Mouse (Mus musculus) kidney, postnatal 36 days (tissue): ENCODE data around the gene Pafah1b2.
A peak's percentile ranks its signal among the peaks of the same experiment; 100 is the strongest.

Source experiments
- DNase-seq, 2 experiments: peaks; one replicate each; pipeline ENCODE4 v3.0.0; 2021 to 2022; ENCODE audit warnings: mixed read lengths in 2 of 2

The Pafah1b2 gene

DNA sequence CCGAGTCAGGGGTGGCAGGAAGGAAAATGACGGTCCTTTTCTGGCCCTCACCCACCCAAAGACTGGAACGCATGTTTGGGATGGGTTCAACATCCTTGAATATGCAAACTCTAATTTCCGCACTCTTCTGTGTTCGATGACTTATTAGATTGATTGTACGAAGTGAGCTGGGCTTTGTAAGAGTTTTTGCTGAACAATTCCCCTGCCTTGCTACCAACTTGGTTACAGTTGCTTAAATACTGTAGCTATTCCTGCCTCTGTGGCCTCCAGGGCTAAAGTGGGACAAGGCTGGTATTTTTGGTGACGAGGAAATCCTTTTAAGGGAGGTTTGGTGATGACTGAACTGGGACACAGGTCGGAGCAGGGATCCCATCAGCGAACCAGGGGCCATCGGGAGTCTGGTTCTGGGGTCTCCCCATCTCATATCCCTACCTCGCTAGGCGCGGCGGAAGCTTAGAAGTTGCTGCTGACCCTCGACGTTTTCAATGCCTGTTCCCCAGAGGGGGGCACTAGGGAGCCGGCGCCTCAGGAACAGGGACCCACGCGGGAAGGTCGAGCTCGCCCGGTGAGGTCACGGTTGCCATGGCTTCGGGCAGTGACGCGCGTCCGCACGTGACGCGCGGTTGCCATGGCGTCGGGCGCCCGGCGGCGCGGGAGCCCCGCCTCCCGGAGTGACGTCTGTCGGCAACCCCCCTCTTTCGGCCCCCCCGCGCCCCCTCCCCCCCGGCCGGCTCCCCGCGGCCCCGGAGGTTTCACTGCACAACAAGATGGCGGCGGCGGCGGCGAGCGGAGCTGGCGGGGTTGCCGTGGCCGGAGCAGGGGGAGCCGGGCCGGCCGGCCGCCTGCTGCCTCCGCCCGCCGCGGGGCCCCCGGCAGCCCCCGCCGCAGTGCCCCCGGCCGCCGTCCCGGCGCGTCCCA is at the start of gene Pafah1b2, which contains the start of gene Sik3:
Gene Pafah1b2, minus strand, starts transcription at position 600 of the 918 bp plus-strand sequence.
Gene Sik3, plus strand, starts transcription at position 730 of the 918 bp plus-strand sequence.
- peak; percentile 97 to 98 for DNase-seq

- peak; percentile 41 to 54 for DNase-seq
Observed at GRCm38 (mm10) chr9:46061696-46062425, 49.4 kb upstream of the Pafah1b2 start.

GRCm38 (mm10) chr9:46060249-46060648 is 47.8 kb upstream of the Pafah1b2 start:
- peak; percentile 35 to 41 for DNase-seq

- DNase-seq, result no peak
Observed at GRCm38 (mm10) chr9:46058065-46058464, 45.6 kb upstream of the Pafah1b2 start.

GRCm38 (mm10) chr9:46053014-46053666 is 40.6 kb upstream of the Pafah1b2 start:
- DNase-seq, result no peak

GRCm38 (mm10) chr9:46050203-46050602 is 37.7 kb upstream of the Pafah1b2 start:
- no peak for DNase-seq

DNA sequence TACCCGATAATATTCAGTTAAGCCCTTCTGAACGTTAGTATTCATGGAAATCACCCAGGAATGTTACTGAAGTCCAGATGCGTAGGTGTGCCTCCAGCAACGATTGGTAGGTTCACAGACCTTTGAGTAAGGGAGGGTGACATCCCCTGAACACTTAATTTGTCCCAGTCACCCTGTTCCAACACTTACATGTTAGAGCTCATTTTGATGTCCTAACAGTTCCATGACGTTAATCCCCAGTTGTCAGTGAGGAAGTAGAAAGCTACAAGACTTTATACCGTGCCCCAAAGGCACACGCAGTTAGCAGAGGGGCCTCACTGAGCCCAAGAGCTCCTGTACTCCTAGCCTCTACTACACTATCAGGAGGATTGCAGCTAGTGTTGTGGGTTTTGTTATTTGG is 37.0 kb upstream of the Pafah1b2 start:
- DNase-seq, result no peak

DNA sequence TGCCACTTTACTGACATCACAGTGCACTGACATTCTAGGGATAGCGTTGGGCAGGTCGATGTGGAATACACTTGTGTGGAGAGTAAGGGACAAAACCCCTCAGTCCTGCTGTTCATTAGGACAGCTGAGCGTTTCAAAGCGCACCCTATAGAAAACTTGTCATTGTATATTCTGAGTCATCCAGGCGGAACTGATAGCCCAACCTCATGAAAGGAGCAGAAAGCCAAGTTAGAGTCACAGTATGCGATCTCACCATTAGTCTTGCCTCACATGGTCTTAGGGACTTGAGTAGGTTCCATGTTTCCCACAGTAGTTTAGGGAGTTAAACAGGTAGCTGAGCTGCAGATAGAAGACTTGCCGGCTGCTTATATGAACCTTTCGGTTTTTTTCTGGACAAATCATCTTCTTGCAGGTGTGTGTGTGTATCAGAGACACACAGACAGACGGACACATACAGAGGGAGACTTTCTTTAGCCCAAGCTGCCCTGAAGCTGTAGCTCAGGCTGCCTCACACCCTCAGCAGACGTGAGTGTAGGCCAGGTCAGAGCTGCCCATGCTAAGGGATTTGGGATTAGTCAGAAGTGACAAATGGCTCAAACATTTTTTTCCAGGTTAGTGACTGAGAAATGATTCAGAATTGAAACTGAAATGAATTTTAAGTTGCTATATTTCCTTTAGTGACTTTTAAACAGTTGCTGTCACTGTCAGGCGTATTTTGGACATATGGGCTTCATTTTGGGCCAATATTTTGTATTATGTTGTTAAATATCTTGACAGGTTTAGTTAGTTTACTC is 34.4 kb upstream of the Pafah1b2 start:
- DNase-seq, result no peak

- DNase-seq, result no peak
Observed at GRCm38 (mm10) chr9:46043626-46044025, 31.1 kb upstream of the Pafah1b2 start.

DNA sequence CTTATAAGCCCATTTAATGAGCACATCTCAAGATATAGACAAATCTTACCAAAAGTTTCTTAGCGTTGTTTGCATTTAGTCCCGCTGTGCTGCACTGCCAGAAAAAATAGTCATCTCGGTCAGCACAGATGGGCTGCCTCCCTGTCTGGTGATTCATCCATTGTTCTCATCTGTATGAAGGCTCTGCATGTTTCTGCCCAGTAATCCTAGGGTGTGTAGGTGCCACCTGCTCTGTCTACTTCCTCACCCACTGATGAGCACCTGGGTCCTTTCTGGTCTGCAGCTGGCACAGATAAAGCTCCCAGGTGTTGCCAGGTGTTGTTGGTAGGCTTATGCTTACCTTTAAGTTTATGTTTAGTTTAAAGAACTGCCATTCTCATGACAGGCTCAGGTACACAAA is 29.9 kb upstream of the Pafah1b2 start:
- no peak for DNase-seq

DNA sequence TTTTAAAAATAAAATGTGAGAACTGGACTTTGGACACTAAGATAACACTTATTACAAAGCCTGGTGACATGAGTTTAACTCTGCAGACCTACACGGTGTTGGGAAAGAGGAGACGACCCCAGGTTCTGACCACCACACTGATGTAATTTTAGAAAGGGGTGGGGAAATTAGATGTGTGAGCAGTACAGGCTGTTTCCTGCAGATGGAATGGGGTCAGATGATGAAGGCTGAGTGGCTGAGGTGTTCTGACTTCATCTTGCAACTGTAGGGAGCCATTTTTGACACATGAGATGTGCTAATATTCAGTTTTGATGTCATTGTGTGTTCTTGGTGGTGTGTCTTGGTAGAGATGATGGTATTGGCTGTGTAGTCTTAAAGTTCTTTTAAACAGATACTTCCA is 28.7 kb upstream of the Pafah1b2 start:
- DNase-seq, result no peak

DNA sequence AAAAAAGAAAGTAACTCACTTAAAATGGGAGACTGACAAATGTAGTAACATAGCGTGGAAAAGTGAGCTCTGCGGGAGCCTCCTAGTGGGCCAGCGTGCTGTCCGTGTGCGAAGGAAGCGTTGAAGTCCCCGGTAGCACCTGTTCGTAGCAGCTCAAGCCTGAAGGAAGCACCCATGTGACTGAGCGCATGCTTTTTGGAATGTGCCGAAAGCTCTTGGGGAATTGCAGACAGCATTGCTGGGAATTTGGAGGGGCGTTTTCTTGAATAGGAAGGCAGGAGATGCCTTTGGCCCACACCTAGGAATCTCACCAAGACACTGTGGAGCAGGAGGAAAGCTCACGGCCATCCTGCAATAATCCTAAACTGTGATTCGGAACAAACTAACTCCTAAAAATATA is 26.3 kb upstream of the Pafah1b2 start:
- DNase-seq, result peak; percentile 45 to 49

DNA sequence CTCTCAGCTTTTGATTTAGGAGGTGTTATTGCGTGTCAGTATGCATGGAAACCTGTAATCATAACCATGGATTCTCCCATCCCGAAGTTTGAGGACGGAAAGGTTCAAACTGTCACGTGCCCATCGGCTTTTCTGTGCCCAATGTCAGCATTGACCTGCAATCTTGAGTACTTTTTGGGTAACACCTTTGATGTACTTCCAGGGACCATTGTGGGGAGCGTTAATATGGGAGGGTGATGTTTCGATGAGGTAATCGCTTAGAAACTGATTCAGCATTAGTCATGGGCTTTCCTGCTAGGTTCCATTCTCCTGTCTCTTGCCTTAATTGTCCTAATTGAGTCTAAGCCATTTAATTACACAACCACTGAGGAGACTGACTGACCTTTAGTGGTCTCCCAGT is 24.4 kb upstream of the Pafah1b2 start:
- no peak for DNase-seq

GRCm38 (mm10) chr9:46035290-46035871 is 22.9 kb upstream of the Pafah1b2 start:
- peak in 1 of 2 experiments; percentile 46 for DNase-seq

DNA sequence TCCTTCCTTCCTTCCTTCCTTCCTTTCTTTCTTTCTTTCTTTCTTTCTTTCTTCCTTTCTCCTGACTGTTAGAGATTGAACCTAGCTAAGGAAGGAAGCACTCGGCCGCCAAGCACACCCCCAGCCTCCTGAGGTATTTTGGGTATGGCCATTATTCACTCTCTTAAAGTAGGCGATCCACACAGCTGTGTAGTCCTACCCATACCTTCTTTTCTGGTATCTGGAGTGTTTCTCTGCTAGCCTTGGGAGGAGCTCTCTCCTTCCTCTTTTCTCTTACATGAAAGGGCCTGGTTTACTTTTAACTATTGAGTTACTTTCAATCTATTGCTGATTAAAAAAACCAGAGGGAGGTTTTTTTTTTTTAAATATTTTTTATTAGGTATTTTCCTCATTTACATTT is 21.4 kb upstream of the Pafah1b2 start:
- no peak for DNase-seq

DNA sequence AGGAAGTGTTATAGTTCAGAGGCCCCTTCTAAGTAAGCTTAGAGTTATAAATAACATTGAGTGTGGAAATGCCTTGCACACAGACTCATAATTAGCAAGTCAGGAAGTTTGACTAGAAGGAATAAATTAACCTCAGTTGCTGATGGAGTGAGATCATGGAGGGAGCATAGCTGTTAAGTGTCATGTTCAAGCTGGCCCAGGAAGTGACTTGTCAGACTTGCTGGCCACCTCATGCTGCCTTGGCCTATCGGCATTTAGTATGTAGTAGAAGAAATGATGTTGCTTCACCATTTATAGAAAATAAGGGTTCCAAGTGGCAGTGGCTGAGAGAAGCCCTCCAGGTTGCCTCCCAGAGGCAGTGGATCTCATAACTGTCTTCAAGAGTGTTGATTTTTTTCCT is 20.6 kb upstream of the Pafah1b2 start:
- no peak for DNase-seq

DNA sequence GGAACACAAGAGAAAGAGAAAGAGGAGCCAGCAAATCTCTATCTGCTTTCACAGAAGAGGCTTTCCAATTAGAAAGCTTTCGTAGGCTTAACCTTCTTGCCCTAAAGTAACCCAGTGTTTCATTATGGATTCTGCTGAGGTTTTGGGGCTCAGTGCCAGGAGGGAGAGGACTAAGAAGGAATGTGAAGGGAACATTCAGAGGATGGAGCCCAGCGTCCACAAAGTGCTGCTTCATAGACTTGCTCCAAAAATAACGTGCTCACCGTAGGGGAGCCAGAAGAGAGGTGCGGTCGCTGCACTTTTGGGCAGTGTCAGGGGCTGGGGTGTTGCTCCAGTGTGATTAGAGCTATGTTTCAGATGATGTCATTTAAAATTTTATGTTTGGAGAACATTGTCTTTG is 19.7 kb upstream of the Pafah1b2 start:
- peak; percentile 78 to 81 for DNase-seq

- no peak for DNase-seq
Observed at GRCm38 (mm10) chr9:46030968-46031367, 18.5 kb upstream of the Pafah1b2 start.

GRCm38 (mm10) chr9:46030184-46030583 is 17.7 kb upstream of the Pafah1b2 start:
- no peak for DNase-seq

GRCm38 (mm10) chr9:46029534-46029933 is 17.0 kb upstream of the Pafah1b2 start:
- no peak for DNase-seq

- no peak for DNase-seq
Observed at GRCm38 (mm10) chr9:46027994-46028393, 15.5 kb upstream of the Pafah1b2 start.
